Mouse (Mus musculus) heart, postnatal 4 days (tissue): ENCODE data around the gene Kif1b. TPM values are rescaled to one million over a fixed set of nuclear protein-coding genes. Genes with fewer than 3 reads are reported as not detected.
A peak's percentile ranks its signal among the peaks of the same experiment; 100 is the strongest.

Experiments
- DNase-seq: peaks from one replicate; pipeline ENCODE4 v3.0.0; 2021
- total RNA-seq, 2 experiments: library from RNA; stranded (reverse); gene quantifications; 2 replicates each; pipeline ENCODE4 v1.2.3; 2021

Kif1b gene
- 100 to 1,000 TPM; 139 to 143 TPM for total RNA-seq

DNA sequence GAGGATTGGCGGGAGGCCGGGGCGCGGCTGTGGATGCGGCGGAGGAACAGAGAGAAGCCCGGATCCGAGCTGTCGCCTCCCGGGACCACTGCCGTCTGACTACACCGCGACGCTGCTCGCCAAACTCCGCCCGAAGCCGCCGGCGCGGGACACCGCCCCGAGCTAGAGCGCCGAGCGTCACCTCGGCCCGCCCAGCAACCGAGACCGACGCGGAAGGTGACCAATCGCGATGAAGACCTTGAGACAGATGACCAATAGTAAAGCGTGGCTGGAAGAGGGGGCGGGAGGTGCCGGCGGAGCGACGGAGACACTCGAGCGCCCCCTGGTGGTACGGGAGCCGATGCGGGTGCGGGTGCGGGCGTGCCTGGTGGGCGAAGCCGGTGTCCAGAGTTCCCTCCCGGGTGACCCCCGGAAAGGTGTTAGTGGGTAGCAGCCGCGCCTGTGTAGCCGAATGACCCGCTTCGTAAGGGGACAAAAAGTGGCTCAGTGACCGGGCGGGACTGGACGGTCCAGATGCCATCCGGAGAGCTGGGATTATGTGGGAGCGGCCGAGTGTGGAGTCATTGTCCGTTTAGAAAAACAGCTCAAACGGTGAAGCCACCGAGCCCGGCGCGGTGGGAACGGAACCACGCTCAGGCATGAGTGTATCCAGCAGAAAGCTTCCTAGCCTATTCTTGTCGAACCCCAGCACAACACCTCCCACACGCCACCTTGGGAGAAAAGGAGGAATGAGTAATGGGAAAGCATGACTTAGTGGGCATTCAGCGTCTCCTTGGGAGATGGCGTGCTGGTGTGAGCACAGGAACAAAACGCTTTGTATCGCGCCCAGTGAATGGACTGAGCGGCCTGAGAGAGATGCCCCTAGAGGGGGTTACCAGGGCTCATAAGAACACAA lies at the start of gene Kif1b:
TSS of gene Kif1b (minus strand) at position 98 of the 895 bp plus-strand sequence.
- peak; percentile 100 for DNase-seq

GRCm38 (mm10) chr4:149354671-149355070 lies 47.2 kb upstream of the Kif1b start:
- DNase-seq, result no peak

GRCm38 (mm10) chr4:149351596-149352150 lies 44.2 kb upstream of the Kif1b start:
- no peak for DNase-seq

DNA sequence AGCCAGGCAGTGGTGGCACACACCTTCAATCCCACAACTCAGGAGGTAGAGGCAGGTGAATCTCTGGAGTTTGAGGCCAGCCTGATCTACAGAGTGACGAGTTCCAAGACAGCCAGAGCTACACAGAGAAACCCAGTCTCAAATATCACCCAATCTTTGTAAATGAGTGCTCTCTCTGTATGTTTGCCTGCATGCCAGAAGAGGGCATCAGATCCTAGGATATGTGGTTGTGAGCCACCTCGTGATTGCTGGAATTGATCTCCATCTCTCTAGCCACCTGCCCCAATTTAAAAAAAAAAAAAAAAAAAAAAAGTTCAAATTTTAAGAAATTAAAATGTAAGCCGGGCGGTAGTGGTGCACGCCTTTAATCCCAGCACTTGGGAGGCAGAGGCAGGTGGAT lies 41.5 kb upstream of the Kif1b start:
- DNase-seq, result no peak

GRCm38 (mm10) chr4:149345873-149346272 lies 38.4 kb upstream of the Kif1b start:
- DNase-seq, result peak; percentile 31

GRCm38 (mm10) chr4:149344311-149344710 lies 36.8 kb upstream of the Kif1b start:
- DNase-seq, result no peak

DNA sequence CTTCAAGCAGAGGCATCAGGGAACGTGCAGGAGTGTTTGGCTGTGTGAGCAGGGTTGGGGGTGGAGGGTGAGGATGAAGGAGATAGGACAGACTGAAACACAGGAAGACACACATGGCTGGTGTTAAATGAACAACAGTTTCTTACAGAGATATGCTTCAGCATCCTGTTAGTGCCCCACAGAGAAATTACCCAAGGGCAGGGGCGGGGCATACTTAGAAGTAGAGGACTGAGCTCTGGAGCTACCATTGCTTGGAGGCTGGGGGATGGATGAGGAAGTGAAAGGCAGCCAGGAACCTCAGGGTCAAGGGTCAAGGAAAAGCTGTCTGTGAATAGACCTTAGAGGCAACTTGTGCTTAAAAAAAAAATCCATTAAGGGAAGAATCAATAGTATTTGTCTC lies 33.2 kb upstream of the Kif1b start:
- DNase-seq, result no peak

DNA sequence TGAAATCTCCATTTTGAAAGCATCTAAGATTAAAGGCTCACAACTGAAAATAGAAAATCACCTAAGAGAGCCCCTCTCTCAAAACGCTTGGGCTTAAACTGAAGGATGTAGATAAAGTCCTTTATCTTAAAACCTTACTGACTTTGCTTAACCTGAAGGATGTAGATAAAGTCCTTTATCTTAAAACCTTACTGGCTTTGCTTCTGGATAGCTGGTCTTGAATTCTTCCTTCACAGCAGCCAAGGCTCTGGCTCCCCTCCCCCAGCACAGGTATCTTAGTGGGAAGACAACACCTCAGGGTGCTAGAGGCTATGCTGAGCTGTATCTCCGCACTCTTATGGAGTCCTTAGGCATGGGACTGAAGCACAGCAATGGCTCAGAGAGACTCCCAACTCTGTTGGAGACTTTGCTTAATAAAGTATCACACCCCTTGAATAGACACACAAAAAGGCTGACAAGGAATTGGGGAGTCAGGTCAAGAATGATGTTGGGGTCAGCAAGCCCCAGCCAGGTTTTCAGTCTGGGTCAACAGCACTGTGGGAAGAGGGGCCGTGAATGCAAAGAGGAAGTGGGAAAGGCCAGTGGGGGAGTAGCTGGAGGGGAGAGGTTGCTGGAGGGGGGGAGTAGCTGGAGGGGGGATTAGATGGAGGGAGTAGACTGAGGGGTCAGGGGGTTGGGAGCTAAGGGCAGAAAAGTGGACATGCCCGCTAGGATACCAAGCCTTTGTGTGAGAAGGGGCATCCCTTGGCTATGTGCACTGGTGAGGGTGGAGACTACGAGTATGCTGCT lies 32.1 kb upstream of the Kif1b start:
- DNase-seq, result no peak

- no peak for DNase-seq
These were observed 30.6 kb upstream of the Kif1b start for GRCm38 (mm10) chr4:149338137-149338536.

DNA sequence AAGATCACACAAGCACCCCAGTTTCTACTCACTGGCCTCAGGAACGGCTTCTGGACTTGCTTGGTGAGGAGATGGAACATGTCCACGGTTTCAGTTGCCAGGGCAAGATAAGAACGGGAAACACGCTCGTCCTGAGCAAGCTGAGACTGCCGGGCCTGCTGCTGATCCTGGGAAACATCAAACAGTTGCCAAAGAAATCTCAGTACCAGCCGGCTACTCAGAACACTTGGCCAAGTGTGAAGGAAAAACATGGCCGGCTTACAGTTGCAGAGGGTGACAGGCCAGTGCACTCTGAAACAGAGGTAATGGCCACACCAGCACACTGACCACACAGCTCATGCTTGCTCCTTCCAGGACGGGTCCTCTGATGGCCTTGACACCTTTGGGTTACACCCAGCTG lies 29.9 kb upstream of the Kif1b start:
- DNase-seq, result peak; percentile 30

- DNase-seq, result no peak
These were observed 28.8 kb upstream of the Kif1b start for GRCm38 (mm10) chr4:149336302-149336701.

DNA sequence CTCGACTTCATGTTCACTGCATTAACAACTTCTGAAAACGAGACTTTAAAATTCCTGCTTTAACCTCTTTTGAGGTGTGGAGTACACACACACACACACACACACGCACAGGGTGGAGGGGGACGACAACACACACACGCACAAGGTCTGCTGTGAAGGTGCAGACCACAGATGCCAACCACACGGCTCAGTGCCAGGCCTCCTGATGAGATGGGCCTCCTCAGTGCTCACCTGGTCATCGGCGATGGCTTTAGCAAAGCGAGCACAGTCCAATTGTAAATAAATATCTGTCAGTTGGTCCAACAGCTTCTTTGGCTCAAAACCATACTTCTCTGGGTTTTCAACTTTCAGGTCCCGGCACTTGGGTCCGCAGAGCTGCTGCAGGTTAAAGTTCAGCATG lies 27.4 kb upstream of the Kif1b start:
- DNase-seq, result no peak

- DNase-seq, result no peak
These were observed 25.2 kb upstream of the Kif1b start for GRCm38 (mm10) chr4:149332726-149333125.

- no peak for DNase-seq
These were observed 23.0 kb upstream of the Kif1b start for GRCm38 (mm10) chr4:149330495-149330894.

DNA sequence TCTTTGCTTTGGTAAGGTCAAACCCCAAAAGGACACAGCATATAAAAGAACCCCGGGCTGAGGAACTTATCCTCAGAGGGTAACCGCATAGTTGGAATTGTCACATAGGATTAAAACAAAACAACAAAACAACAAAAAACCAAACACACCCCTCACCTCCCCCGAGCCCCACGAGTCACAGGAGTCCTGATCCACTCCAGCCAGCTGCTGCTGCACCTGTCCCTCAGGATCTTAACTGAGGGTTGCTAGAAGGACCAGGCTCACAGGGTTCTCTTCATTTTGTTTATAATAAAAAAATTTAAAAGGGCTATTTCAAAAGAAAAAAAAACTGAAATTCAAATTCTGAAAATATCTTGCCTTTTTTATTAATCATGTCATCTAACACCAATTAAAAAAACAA lies 21.2 kb upstream of the Kif1b start:
- no peak for DNase-seq

DNA sequence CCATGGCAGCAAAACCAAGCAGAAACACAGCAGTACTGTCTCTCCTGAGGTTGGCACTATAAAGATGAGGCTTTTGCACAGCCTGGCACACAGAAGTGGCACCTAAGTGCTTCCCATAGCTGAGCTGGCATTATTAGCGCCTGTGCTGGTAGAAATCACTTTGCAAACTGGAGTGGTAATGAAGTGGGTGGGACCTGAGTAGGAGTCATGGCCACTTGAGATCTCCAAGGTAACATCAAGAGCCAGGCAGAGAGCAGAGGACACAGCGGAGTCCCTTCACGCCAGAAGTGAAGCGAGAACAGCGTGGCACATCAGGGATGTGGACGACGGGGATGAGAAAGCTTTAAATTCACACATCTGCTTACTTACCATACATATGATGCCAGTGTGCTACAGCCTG lies 19.8 kb upstream of the Kif1b start:
- DNase-seq, result no peak

GRCm38 (mm10) chr4:149325411-149326162 lies 18.1 kb upstream of the Kif1b start:
- DNase-seq, result peak; percentile 71

DNA sequence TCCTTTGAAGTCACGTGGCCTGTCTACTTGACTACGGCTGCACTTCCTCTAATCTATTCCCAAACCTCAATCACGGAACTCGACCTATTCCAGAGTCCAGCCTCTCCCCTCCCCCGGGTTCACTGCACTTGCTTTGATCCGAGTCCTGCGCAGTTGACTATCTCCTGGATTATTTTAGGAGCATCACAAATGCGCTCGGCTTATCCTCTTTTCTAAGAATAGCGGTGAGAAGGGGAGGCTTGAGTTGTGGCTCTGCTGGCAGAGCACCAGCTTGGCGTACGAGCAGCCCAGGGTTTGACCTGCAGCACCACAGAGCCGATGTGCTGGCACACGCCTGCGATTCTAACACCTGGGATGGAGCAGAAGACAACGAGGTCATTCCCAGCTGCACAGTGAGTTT lies 16.2 kb upstream of the Kif1b start:
- peak; percentile 73 for DNase-seq

- DNase-seq, result no peak
These were observed 15.2 kb upstream of the Kif1b start for GRCm38 (mm10) chr4:149322718-149323117.

- no peak for DNase-seq
These were observed 14.8 kb upstream of the Kif1b start for GRCm38 (mm10) chr4:149322286-149322685.

- DNase-seq, result no peak
These were observed 11.6 kb upstream of the Kif1b start for GRCm38 (mm10) chr4:149319088-149319487.

DNA sequence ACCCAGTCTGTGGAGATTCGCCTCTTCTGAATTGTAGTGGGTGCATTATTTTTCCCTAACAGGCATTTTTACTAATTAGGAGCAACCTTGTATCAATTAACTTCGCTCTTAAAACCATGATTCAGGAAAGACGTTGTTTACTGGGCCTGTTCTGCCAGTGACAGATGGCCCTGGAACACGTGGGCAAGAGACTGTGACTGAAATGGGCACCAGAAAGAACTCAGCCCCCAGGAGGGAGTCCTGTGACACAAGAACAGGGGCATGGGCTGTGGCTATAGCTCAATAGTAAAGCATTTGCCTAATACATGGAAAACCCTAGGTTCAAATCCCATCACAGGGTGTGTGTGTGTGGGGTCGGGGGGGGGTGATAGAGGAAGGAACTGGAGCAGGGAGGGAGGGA lies 9.9 kb upstream of the Kif1b start:
- DNase-seq, result no peak
